Mouse (Mus musculus): ENCODE measurements around the gene Ssr3.
"Not testable (repeated sequence)": the region's sequence is repeated elsewhere in the genome, so short reads cannot be mapped to it uniquely, and the experiment has no call there.

Ssr3 gene

GRCm38 (mm10) chr3:65392421-65392817, at the start of gene Ssr3:
Gene Ssr3 (minus strand): TSS chr3:65392623.
- peak; percentile 98 for DNase-seq (ENCODE audit: low spot score)

- peak; percentile 24 for DNase-seq (ENCODE audit: low spot score)
Observed at GRCm38 (mm10) chr3:65441586-65442111, 49.2 kb upstream of the Ssr3 start.

GRCm38 (mm10) chr3:65438511-65439228, 46.2 kb upstream of the Ssr3 start:
- DNase-seq (ENCODE audit: low spot score): no peak

GRCm38 (mm10) chr3:65435812-65436211, 43.4 kb upstream of the Ssr3 start:
- DNase-seq (ENCODE audit: low spot score): no peak

GRCm38 (mm10) chr3:65435101-65435571, 42.7 kb upstream of the Ssr3 start:
- DNase-seq (ENCODE audit: low spot score): no peak

GRCm38 (mm10) chr3:65432236-65432635, 39.8 kb upstream of the Ssr3 start:
- no peak for DNase-seq (ENCODE audit: low spot score)

- no peak for DNase-seq (ENCODE audit: low spot score)
Observed at GRCm38 (mm10) chr3:65419706-65420105, 27.3 kb upstream of the Ssr3 start.

GRCm38 (mm10) chr3:65417913-65418594, 25.6 kb upstream of the Ssr3 start:
- no peak for DNase-seq (ENCODE audit: low spot score)

- no peak for DNase-seq (ENCODE audit: low spot score)
Observed at GRCm38 (mm10) chr3:65416571-65416970, 24.1 kb upstream of the Ssr3 start.

- DNase-seq (ENCODE audit: low spot score): no peak
Observed at GRCm38 (mm10) chr3:65407891-65408290, 15.5 kb upstream of the Ssr3 start.

GRCm38 (mm10) chr3:65405781-65406180, 13.4 kb upstream of the Ssr3 start:
- DNase-seq (ENCODE audit: low spot score): no peak

GRCm38 (mm10) chr3:65397566-65397965, 5.1 kb upstream of the Ssr3 start:
- DNase-seq (ENCODE audit: low spot score): no peak

GRCm38 (mm10) chr3:65396835-65397504, 4.5 kb upstream of the Ssr3 start:
- DNase-seq (ENCODE audit: low spot score): no peak

GRCm38 (mm10) chr3:65395111-65395510, 2.7 kb upstream of the Ssr3 start:
- not testable (repeated sequence) for DNase-seq (ENCODE audit: low spot score)

- DNase-seq (ENCODE audit: low spot score): no peak
Observed at GRCm38 (mm10) chr3:65391784-65392420, 521 bp downstream of the Ssr3 start.

GRCm38 (mm10) chr3:65391222-65391783, 1.1 kb downstream of the Ssr3 start:
- no peak for DNase-seq (ENCODE audit: low spot score)

- DNase-seq (ENCODE audit: low spot score): peak; percentile 12
Observed at GRCm38 (mm10) chr3:65385771-65386170, 6.7 kb downstream of the Ssr3 start.

- no peak for DNase-seq (ENCODE audit: low spot score)
Observed at GRCm38 (mm10) chr3:65384431-65384830, 8.0 kb downstream of the Ssr3 start.

GRCm38 (mm10) chr3:65381094-65381493, 11.3 kb downstream of the Ssr3 start:
- no peak for DNase-seq (ENCODE audit: low spot score)

GRCm38 (mm10) chr3:65379884-65380539, 12.4 kb downstream of the Ssr3 start:
- no peak for DNase-seq (ENCODE audit: low spot score)

- DNase-seq (ENCODE audit: low spot score): no peak
Observed at GRCm38 (mm10) chr3:65378724-65379123, 13.7 kb downstream of the Ssr3 start.

Measured in lung, postnatal 25 days (tissue).